Mouse (Mus musculus) CH12.LX (cell line): Measurements from ENCODE around the gene Vps26b. TPM values are rescaled to one million over a fixed set of nuclear protein-coding genes. Genes with fewer than 3 reads are reported as not detected.
A peak's percentile ranks its signal among the peaks of the same experiment; 100 is the strongest.

Experiments
- DNase-seq: peaks from one replicate; pipeline ENCODE4 v3.0.0-alpha.2; 2013; ENCODE audit errors: extremely low read depth
- H3K27ac ChIP-seq: 2 replicates; pipeline ENCODE4 v1.5.1; 2012; ENCODE audit warnings: low read depth, mild to moderate bottlenecking, control low read depth, moderate library complexity; ENCODE audit not compliant: insufficient read depth
- H3K27me3 ChIP-seq: replicated peaks from 2 replicates; pipeline ENCODE3; 2012; ENCODE audit warnings: inconsistent platforms
- H3K36me3 ChIP-seq, 2 experiments: replicated peaks in 1 of 2; 2 replicates each; pipeline versions ENCODE3 to v1.6.1; 2012; ENCODE audit warnings: inconsistent platforms in 1 of 2, low read length in 1 of 2, mild to moderate bottlenecking in 1 of 2, mixed read lengths in 1 of 2, moderate library complexity in 1 of 2; ENCODE audit not compliant: control insufficient read depth in 1 of 2, insufficient read depth in 1 of 2
- H3K4me1 ChIP-seq, 2 experiments: 2 replicates each; pipeline ENCODE4 v1.6.1; 2012; ENCODE audit warnings: inconsistent platforms in 1 of 2, moderate library complexity in 1 of 2; ENCODE audit not compliant: insufficient read depth in 2 of 2, control insufficient read depth in 1 of 2
- H3K4me2 ChIP-seq: 2 replicates; pipeline ENCODE4 v1.6.1; 2012; ENCODE audit warnings: low read depth, mild to moderate bottlenecking, control low read depth; ENCODE audit not compliant: poor library complexity, insufficient read depth, severe bottlenecking
- H3K4me3 ChIP-seq, 3 experiments: fragments of 150-350 bp in 1 of 3; sonication (generic) in 1 of 3; replicated peaks in 1 of 3; 2 replicates each; pipeline versions ENCODE3 to v1.5.1; 2011 to 2012; ENCODE audit warnings: low read depth in 2 of 3, low read length in 2 of 3, mild to moderate bottlenecking in 2 of 3, moderate library complexity in 2 of 3, control low read depth in 1 of 3, improper control_type of control experiment in 1 of 3, inconsistent platforms in 1 of 3, mixed read lengths in 1 of 3; ENCODE audit not compliant: poor library complexity in 1 of 3
- H3K79me2 ChIP-seq: replicated peaks from 2 replicates; pipeline ENCODE4 v1.6.1; 2012; ENCODE audit warnings: mild to moderate bottlenecking, moderate library complexity; ENCODE audit not compliant: control insufficient read depth, poor library complexity, insufficient read depth, severe bottlenecking; ENCODE audit errors: extremely low read depth
- H3K9ac ChIP-seq: 2 replicates; pipeline ENCODE4 v1.6.1; 2012; ENCODE audit warnings: low read depth, mild to moderate bottlenecking, control low read depth, moderate library complexity; ENCODE audit not compliant: insufficient read depth
- H3K9me3 ChIP-seq: replicated peaks from 2 replicates; pipeline ENCODE3; 2012; ENCODE audit warnings: low read length, inconsistent platforms, mixed read lengths
- BHLHE40 ChIP-seq: IDR thresholded peaks from 2 replicates; pipeline ENCODE4 v1.6.1; 2011; ENCODE audit warnings: mild to moderate bottlenecking, low read depth, low read length, improper control_type of control experiment
- CHD1 ChIP-seq: IDR thresholded peaks from 2 replicates; pipeline ENCODE4 v1.6.1; 2012; ENCODE audit warnings: low read depth, low read length, improper control_type of control experiment, inconsistent platforms
- CHD2 ChIP-seq: IDR thresholded peaks from 2 replicates; pipeline ENCODE4 v1.6.1; 2011; ENCODE audit warnings: low read length, improper control_type of control experiment
- CTCF ChIP-seq, 2 experiments: IDR thresholded peaks in 1 of 2; conservative IDR thresholded peaks in 1 of 2; 2 replicates each; pipeline ENCODE4 v1.5.1; 2011 to 2012; ENCODE audit warnings: low read depth in 2 of 2, low read length in 2 of 2, improper control_type of control experiment in 1 of 2, inconsistent platforms in 1 of 2, mild to moderate bottlenecking in 1 of 2, moderate library complexity in 1 of 2
- E2F4 ChIP-seq: IDR thresholded peaks from 2 replicates; pipeline ENCODE4 v1.6.1; 2011; ENCODE audit warnings: low read depth, low read length, improper control_type of control experiment; ENCODE audit not compliant: insufficient replicate concordance
- ELF1 ChIP-seq: IDR thresholded peaks from 2 replicates; pipeline ENCODE4 v1.6.1; 2014; ENCODE audit warnings: low read depth, mild to moderate bottlenecking, inconsistent platforms, low read length, improper control_type of control experiment
- EP300 ChIP-seq: IDR thresholded peaks from 2 replicates; pipeline ENCODE4 v1.6.1; 2011; ENCODE audit warnings: low read length, improper control_type of control experiment
- ETS1 ChIP-seq: conservative IDR thresholded peaks from 2 replicates; pipeline ENCODE4 v1.6.1; 2012; ENCODE audit warnings: low read depth, mild to moderate bottlenecking, inconsistent platforms, low read length, improper control_type of control experiment, moderate library complexity
- IRF4 ChIP-seq: IDR thresholded peaks from 2 replicates; pipeline ENCODE4 v1.6.1; 2014; ENCODE audit warnings: low read depth, mild to moderate bottlenecking, inconsistent platforms, low read length, improper control_type of control experiment
- JUN ChIP-seq: IDR thresholded peaks from 2 replicates; pipeline ENCODE4 v1.6.1; 2011; ENCODE audit warnings: low read depth, mild to moderate bottlenecking, low read length, improper control_type of control experiment, moderate library complexity; ENCODE audit not compliant: insufficient read depth
- JUND ChIP-seq: conservative IDR thresholded peaks from 2 replicates; pipeline ENCODE4 v1.6.1; 2011; ENCODE audit warnings: low read depth, low read length, improper control_type of control experiment
- KAT2A ChIP-seq: IDR thresholded peaks from 2 replicates; pipeline ENCODE4 v1.6.1; 2012; ENCODE audit warnings: low read length, improper control_type of control experiment, inconsistent platforms; ENCODE audit not compliant: insufficient replicate concordance
- MAFK ChIP-seq: IDR thresholded peaks from 2 replicates; pipeline ENCODE4 v1.6.1; 2011; ENCODE audit warnings: low read length, improper control_type of control experiment; ENCODE audit not compliant: insufficient replicate concordance
- MAX ChIP-seq: IDR thresholded peaks from 2 replicates; pipeline ENCODE4 v1.6.1; 2011; ENCODE audit warnings: low read length, improper control_type of control experiment
- MAZ ChIP-seq: IDR thresholded peaks from 2 replicates; pipeline ENCODE4 v1.6.1; 2012; ENCODE audit warnings: low read depth, mild to moderate bottlenecking, inconsistent platforms, low read length, improper control_type of control experiment, moderate library complexity
- MXI1 ChIP-seq: IDR thresholded peaks from 2 replicates; pipeline ENCODE4 v1.6.1; 2011; ENCODE audit warnings: mild to moderate bottlenecking, low read depth, low read length, improper control_type of control experiment
- MYC ChIP-seq: IDR thresholded peaks from 2 replicates; pipeline ENCODE4 v1.6.1; 2011; ENCODE audit warnings: low read depth, mild to moderate bottlenecking, improper control_type of control experiment, low read length
- NELFE ChIP-seq: IDR thresholded peaks from 2 replicates; pipeline ENCODE4 v1.6.1; 2011; ENCODE audit warnings: low read depth, low read length, improper control_type of control experiment
- NRF1 ChIP-seq: IDR thresholded peaks from 2 replicates; pipeline ENCODE4 v1.6.1; 2014; ENCODE audit warnings: low read depth, mild to moderate bottlenecking, inconsistent platforms, low read length, improper control_type of control experiment, moderate library complexity
- PAX5 ChIP-seq: IDR thresholded peaks from 2 replicates; pipeline ENCODE4 v1.6.1; 2012; ENCODE audit warnings: low read length, inconsistent platforms, mixed read lengths
- POLR2A ChIP-seq: IDR thresholded peaks from 2 replicates; pipeline ENCODE4 v1.6.1; 2011; ENCODE audit warnings: low read depth, mild to moderate bottlenecking, improper control_type of control experiment, low read length
- POLR2AphosphoS2 ChIP-seq: IDR thresholded peaks from 2 replicates; pipeline ENCODE4 v1.6.1; 2011; ENCODE audit warnings: low read depth, low read length, improper control_type of control experiment
- RAD21 ChIP-seq: IDR thresholded peaks from 2 replicates; pipeline ENCODE4 v1.6.1; 2011; ENCODE audit warnings: low read depth, mild to moderate bottlenecking, low read length, improper control_type of control experiment, moderate library complexity
- RCOR1 ChIP-seq: conservative IDR thresholded peaks from 2 replicates; pipeline ENCODE4 v1.6.1; 2012; ENCODE audit warnings: low read depth, mild to moderate bottlenecking, inconsistent platforms, low read length, improper control_type of control experiment
- SIN3A ChIP-seq: IDR thresholded peaks from 2 replicates; pipeline ENCODE4 v1.6.1; 2012; ENCODE audit warnings: low read length, improper control_type of control experiment, inconsistent platforms
- SMC3 ChIP-seq: IDR thresholded peaks from 2 replicates; pipeline ENCODE4 v1.6.1; 2011; ENCODE audit warnings: low read depth, low read length, improper control_type of control experiment
- TBP ChIP-seq: conservative IDR thresholded peaks from 2 replicates; pipeline ENCODE4 v1.6.1; 2011; ENCODE audit warnings: low read depth, low read length, improper control_type of control experiment
- TCF12 ChIP-seq: IDR thresholded peaks from 2 replicates; pipeline ENCODE4 v1.6.1; 2014; ENCODE audit warnings: low read depth, mild to moderate bottlenecking, inconsistent platforms, low read length, improper control_type of control experiment
- UBTF ChIP-seq: IDR thresholded peaks from 2 replicates; pipeline ENCODE4 v1.6.1; 2012; ENCODE audit warnings: low read depth, mild to moderate bottlenecking, inconsistent platforms, low read length, improper control_type of control experiment, moderate library complexity
- USF1 ChIP-seq: IDR thresholded peaks from 2 replicates; pipeline ENCODE4 v1.6.1; 2014; ENCODE audit warnings: low read depth, mild to moderate bottlenecking, inconsistent platforms, low read length, improper control_type of control experiment
- ZC3H11A ChIP-seq: IDR thresholded peaks from 2 replicates; pipeline ENCODE4 v1.6.1; 2012; ENCODE audit warnings: low read depth, mild to moderate bottlenecking, inconsistent platforms, low read length, improper control_type of control experiment
- ZKSCAN1 ChIP-seq: IDR thresholded peaks from 2 replicates; pipeline ENCODE4 v1.6.1; 2012; ENCODE audit warnings: low read depth, inconsistent platforms, low read length, improper control_type of control experiment, borderline replicate concordance
- ZMIZ1 ChIP-seq: IDR thresholded peaks from 2 replicates; pipeline ENCODE4 v1.6.1; 2012; ENCODE audit warnings: low read depth, mild to moderate bottlenecking, inconsistent platforms, low read length, improper control_type of control experiment
- ZNF384 ChIP-seq: IDR thresholded peaks from 2 replicates; pipeline ENCODE4 v1.6.1; 2012; ENCODE audit warnings: low read depth, low read length, improper control_type of control experiment, inconsistent platforms
- dilution Hi-C: fragments of 300-500 bp; cut with MboI; formaldehyde crosslinking; loops from 2 replicates; pipeline ENCODE4 v1.14.3; 2020; ENCODE audit warnings: low sequenced_read_pairs; ENCODE audit not compliant: extremely low pct_unique_long_range_greater_than_20kb, extremely low pct_ligation_motif_present
- in situ Hi-C: fragments of 300-500 bp; cut with MboI; formaldehyde crosslinking; loops from 3 replicates; pipeline ENCODE4 v1.14.3; 2019; ENCODE audit warnings: low sequenced_read_pairs, low pct_ligation_motif_present, low pct_unique_long_range_greater_than_20kb, mixed read lengths
- polyA plus RNA-seq: library from polyadenylated mRNA; unstranded; fragments of >175 nt; gene quantifications from 2 replicates; pipeline ENCODE4 v1.2.1, GENCODE M21; 2012; ENCODE audit warnings: low read depth; ENCODE audit not compliant: insufficient read length
- total RNA-seq, 2 experiments: library from RNA; depleted of rRNA; stranded (reverse); fragments of 300-350 nt in 1 of 2; fragments of >200 nt in 1 of 2; gene quantifications; 2 replicates each; pipeline ENCODE4 v1.2.3; 2012 to 2014

Vps26b gene
- total and polyA plus RNA-seq, 3 experiments, result 16.6 to 33.8 (median 21.0) TPM

GRCm38 (mm10) chr9:27029022-27029827 lies 640 bp downstream of the Vps26b start:
- peaks cover 17 to 51% of the 10 kb centered on the region in 2 experiments for H3K4me1 ChIP-seq
- dilution Hi-C loops, result no loop called here

DNA sequence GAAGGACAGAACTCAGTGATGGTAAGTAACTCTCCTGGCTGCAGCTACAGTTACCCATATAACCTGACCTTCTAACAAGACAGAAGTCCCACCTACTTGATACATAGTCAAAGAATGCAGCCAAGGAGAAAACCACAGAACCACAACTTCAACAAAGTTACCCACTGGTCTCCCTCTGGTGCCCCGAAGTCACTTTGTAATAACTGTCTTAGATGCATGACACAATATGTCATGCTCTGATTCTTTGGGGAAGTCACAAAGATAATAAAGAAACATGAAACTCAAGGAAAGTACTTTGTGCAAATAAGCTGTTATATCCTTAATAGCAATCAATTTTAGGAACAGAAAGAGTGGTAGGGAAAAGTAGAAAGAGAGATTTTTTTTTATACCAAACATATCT lies 3.2 kb downstream of the Vps26b start:
- in situ Hi-C loops, result no loop called here
- peaks cover 16 to 53% of the 10 kb centered on the region in 2 experiments for H3K4me1 ChIP-seq
- no peak overlapping the region for H3K27ac ChIP-seq
- H3K27me3 ChIP-seq, result peaks cover 2% of the 10 kb centered on the region
- H3K4me3 ChIP-seq, result no peak overlapping the region
- no peak overlapping the region for H3K9ac ChIP-seq
- no peaks in the 10 kb centered on the region for H3K9me3 ChIP-seq
- peaks cover 0 to 16% of the 10 kb centered on the region in 2 experiments for H3K36me3 ChIP-seq
- H3K79me2 ChIP-seq, result peaks cover 18% of the 10 kb centered on the region
- dilution Hi-C loops, result no loop called here
- peak; percentile 81 for DNase-seq
- H3K4me2 ChIP-seq, result no peak overlapping the region; the same call in 1 of the 2 replicates
- TF ChIP-seq SIN3A (no peak), USF1 (no peak), EP300 (peak; percentile 58; the same call in 1 of the 2 replicates), SMC3 (no peak), BHLHE40 (peak; percentile 68), ZMIZ1 (no peak), RAD21 (no peak), CHD1 (no peak), MAZ (no peak), JUN (no peak), CHD2 (no peak), MAFK (peak; percentile 85), PAX5 (no peak), E2F4 (no peak), TCF12 (no peak), UBTF (no peak), MAX (no peak), MYC (no peak), TBP (no peak), NRF1 (no peak), POLR2AphosphoS2 (no peak), NELFE (no peak), JUND (no peak)

More at GRCm38 (mm10) chr9:27029022-27029827, 640 bp downstream of the Vps26b start:
- peak; percentile 45 for DNase-seq
- peak overlapping the region; percentile 87 to 98 (median 88) for H3K4me3 ChIP-seq
- H3K36me3 ChIP-seq, result peaks cover 0 to 24% of the 10 kb centered on the region in 2 experiments
- H3K9me3 ChIP-seq, result no peaks in the 10 kb centered on the region
- H3K4me2 ChIP-seq, result peak overlapping the region; percentile 85
- in situ Hi-C loops, result no loop called here
- peak overlapping the region; percentile 32 for H3K27ac ChIP-seq
- peak overlapping the region; percentile 67 for H3K9ac ChIP-seq
- peaks cover 2% of the 10 kb centered on the region for H3K27me3 ChIP-seq
- peaks cover 42% of the 10 kb centered on the region for H3K79me2 ChIP-seq
- TF ChIP-seq CTCF (conservative IDR thresholded peaks at IDR 0.05 in 1 of 2, IDR thresholded peaks at IDR 0.05 in 1 of 2; ENCODE audit: low read depth in 2 of 2, low read length in 2 of 2), result peak in 1 of 2 experiments; percentile 54; a peak in 2 of 4 replicates
- TF ChIP-seq UBTF, result 0 out of 2 replicates have a peak, but pooled peaks have one; percentile 75
- TF ChIP-seq CHD2, result no peak
- TF ChIP-seq ETS1, result no peak
- TF ChIP-seq SIN3A, result peak; percentile 74; the same call in 1 of the 2 replicates
- TF ChIP-seq IRF4, result peak; percentile 30; the same call in 1 of the 2 replicates
- TF ChIP-seq TCF12, result no peak
- no peak for TF ChIP-seq POLR2A
- TF ChIP-seq SMC3, result peak; percentile 8; the same call in 1 of the 2 replicates
- no peak for TF ChIP-seq BHLHE40
- TF ChIP-seq MXI1, result peak; percentile 84
- 0 out of 2 replicates have a peak, but pooled peaks have one; percentile 28 for TF ChIP-seq CHD1
- no peak for TF ChIP-seq ZC3H11A
- no peak for TF ChIP-seq TBP
- no peak for TF ChIP-seq NELFE
- TF ChIP-seq RCOR1, result no peak
- no peak for TF ChIP-seq KAT2A
- TF ChIP-seq MAX, result peak; percentile 17; the same call in 1 of the 2 replicates
- 0 out of 2 replicates have a peak, but pooled peaks have one; percentile 28 for TF ChIP-seq ELF1
- no peak for TF ChIP-seq ZKSCAN1
- no peak for TF ChIP-seq ZNF384
